Mouse (Mus musculus) 3134 (cell line): ENCODE data around the gene Cyp3a13.
A peak's percentile ranks its signal among the peaks of the same experiment; 100 is the strongest.
"Not testable (repeated sequence)": the region's sequence is repeated elsewhere in the genome, so short reads cannot be mapped to it uniquely, and the experiment has no call there.

ENCODE experiments used
- DNase-seq: peaks from one replicate; pipeline ENCODE4 v3.0.0-alpha.2; 2011; ENCODE audit warnings: low spot score; ENCODE audit not compliant: insufficient read length; ENCODE audit errors: extremely low read depth

The Cyp3a13 gene

GRCm38 (mm10) chr5:137921532-137921931 lies at the start of gene Cyp3a13:
Cyp3a13 (minus strand) TSS chr5:137921619.
- peak; percentile 22 for DNase-seq

GRCm38 (mm10) chr5:137966492-137966891 lies 45.1 kb upstream of the Cyp3a13 start:
- DNase-seq, result no peak

DNA sequence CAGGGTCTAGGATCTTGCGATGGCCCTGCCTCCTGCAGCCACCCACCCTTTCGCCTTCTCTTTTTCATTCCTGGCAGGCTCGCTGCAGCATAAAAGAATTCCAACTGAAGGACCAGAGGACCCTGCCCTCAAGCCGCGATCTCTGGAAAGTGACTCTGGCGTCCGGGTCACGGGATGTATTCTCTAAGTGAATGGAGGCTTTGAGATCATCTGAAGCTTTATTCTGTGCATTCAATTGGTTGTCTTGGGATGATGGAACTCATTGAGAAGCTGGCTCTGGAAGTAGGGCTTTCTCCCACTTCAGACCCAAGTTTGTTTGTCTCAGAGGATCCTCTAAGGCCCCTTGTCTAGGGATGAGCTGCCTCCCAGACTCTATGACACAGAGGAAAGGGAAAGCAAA lies 41.5 kb upstream of the Cyp3a13 start, which contains the start of gene Gjc3:
Gjc3 (minus strand) TSS at position 154 of the 400 bp plus-strand sequence.
- no peak for DNase-seq

GRCm38 (mm10) chr5:137956404-137956803 lies 35.0 kb upstream of the Cyp3a13 start:
- no peak for DNase-seq

DNA sequence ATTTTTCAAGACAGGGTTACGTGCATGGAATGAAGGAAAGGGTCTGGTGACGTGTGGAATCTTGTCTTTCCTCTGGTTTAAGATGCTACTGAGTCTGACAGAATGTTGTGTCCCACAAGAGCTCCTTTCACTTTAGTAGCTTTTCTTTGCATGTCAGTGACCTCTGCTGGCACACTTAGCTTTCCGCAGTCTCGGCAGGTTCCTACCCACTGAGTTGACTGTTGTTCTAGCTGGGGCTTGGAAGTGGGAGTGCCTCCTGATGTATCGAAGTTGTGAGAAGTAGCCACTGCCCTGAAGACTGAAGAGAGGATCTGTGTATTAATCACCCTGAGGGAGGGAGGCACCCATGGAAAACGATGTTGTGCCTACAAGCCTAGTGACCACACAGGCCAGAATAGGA lies 29.8 kb upstream of the Cyp3a13 start:
- no peak for DNase-seq

- no peak for DNase-seq
Observed at GRCm38 (mm10) chr5:137947303-137947702, 25.9 kb upstream of the Cyp3a13 start.

GRCm38 (mm10) chr5:137943133-137943532 lies 21.7 kb upstream of the Cyp3a13 start:
- no peak for DNase-seq

DNA sequence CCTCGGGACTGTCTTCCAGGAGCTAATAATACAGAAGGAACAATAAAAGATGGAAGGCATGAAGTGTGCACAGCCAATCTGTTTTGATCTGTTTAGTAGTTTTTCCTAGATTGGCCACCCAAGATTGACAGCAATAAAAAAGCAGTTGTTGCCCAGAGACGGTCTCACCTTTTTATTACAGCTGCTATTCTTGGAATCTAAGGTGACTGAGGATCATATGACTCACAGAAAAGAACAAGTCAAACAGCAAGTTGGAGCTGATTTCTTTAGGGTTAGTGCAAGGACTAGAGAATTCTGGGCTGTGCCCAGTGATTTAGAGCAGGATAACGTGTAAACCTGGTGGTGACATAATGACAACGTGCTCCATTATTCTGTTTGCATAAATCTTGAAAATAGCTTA lies 19.5 kb upstream of the Cyp3a13 start:
- no peak for DNase-seq

- DNase-seq, result no peak
Observed at GRCm38 (mm10) chr5:137937238-137937637, 15.8 kb upstream of the Cyp3a13 start.

- no peak for DNase-seq
Observed at GRCm38 (mm10) chr5:137936486-137936885, 15.1 kb upstream of the Cyp3a13 start.

- DNase-seq, result not testable (repeated sequence)
Observed at GRCm38 (mm10) chr5:137933934-137934333, 12.5 kb upstream of the Cyp3a13 start.

GRCm38 (mm10) chr5:137928439-137928838 lies 7.0 kb upstream of the Cyp3a13 start:
- no peak for DNase-seq

DNA sequence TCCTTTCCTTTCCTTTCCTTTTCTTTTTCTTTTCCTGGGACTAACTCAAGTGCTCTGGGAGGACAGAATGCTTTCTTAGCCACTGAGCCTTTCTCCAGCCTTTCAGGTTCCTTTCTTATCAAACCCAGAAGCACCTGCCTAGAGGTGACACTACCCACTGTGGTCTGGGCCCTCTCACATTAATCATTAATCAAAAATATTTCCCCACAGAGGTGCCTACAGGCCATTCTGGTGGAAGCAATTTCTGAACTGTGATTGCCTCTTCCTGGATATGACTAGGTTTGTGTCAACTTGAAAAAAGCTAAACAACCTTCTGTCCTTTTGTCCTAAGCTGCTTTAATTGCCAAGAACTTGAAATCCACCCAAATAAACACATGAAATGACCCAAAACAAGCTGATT lies 752 bp upstream of the Cyp3a13 start:
- DNase-seq, result no peak

DNA sequence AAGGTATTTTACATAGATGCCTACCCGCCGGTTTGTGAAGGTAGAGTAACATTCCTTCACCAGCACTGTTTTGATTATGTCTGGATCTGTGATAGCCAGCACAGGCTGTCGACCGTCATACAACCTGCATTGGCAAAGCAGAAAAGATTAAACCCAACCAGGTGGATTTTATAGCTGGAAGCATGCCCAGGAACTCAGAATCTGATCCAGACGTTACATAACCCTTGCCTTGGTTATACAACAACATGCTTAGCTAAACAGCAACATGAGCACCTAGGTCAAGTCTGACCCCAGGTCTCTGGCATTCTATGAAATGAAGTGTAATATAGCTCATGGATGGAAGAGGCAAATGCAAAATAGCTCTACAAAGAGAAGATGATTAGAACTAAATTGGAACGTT lies 5.9 kb downstream of the Cyp3a13 start:
- no peak for DNase-seq

GRCm38 (mm10) chr5:137914508-137914907 lies 6.9 kb downstream of the Cyp3a13 start:
- DNase-seq, result no peak

- DNase-seq, result no peak
Observed at GRCm38 (mm10) chr5:137909564-137910262, 11.7 kb downstream of the Cyp3a13 start.

DNA sequence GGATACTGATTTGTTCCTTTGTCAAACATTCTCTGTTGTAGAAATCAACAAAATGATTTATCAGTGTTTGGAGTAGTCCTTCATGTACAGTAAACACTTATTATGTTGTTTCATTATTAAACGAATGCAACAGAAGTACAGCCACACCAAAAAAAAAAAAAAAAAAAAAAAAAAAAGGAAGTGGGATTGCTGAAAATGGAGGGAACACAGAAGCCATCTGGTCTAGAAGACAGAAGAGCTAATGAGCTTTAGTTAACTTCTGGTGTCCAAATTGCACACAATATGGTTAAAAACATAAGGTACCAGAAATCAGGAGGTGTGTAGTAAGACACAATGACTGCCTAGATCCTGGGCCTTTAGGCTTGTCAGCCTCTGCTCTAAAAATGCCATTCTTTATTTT lies 23.6 kb downstream of the Cyp3a13 start:
- DNase-seq, result no peak

GRCm38 (mm10) chr5:137892954-137893353 lies 28.5 kb downstream of the Cyp3a13 start:
- DNase-seq, result no peak

GRCm38 (mm10) chr5:137887666-137888065 lies 33.8 kb downstream of the Cyp3a13 start:
- DNase-seq, result peak; percentile 23

DNA sequence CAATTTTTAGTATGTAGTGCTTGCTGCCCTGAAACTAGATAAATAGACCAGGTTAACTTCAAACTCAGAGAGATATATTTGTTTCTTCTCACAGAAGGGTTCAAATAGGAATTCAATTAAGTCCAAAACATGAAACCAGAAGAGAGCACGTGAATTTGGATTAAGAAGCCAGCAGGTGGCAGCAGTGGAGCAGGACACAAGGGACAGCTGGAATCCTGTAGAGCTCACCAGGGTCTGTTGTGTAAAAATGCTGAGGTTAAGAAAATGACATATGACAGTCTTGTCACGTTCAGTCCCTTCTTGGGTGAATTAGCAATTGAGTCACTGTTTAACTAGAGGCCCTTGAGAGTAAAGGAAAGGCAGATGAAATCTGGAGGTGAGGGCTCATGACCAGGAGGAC lies 35.5 kb downstream of the Cyp3a13 start:
- DNase-seq, result peak; percentile 37

- no peak for DNase-seq
Observed at GRCm38 (mm10) chr5:137883345-137883744, 38.1 kb downstream of the Cyp3a13 start.

DNA sequence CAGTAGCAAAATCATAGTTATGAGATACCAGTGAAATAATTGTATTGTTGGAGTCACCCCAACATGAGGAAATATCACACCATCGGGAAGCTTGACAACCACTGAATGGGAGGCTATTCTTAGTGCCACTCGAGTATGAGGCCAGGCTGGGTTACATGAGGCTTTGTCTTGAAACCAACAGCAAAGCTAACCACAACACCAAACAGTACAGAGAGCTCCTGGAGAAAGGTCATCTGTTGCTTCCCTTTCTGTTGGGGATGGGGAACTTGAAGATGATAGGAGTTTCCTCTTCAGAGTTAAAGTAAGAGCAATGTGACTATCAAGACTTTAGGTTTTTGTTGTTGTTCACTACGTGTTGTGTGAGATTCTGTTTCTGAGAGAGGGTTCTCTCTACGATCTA lies 38.5 kb downstream of the Cyp3a13 start:
- DNase-seq, result no peak

GRCm38 (mm10) chr5:137877860-137878259 lies 43.6 kb downstream of the Cyp3a13 start:
- DNase-seq, result no peak
